Mouse (Mus musculus): ENCODE data around the gene Myl3.
A peak's percentile ranks its signal among the peaks of the same experiment; 100 is the strongest.

The Myl3 gene

GRCm38 (mm10) chr9:110772336-110772735 is 30.7 kb downstream of the Myl3 start:
- DNase-seq: no peak

GRCm38 (mm10) chr9:110774403-110775268 is 33.0 kb downstream of the Myl3 start:
- no peak for DNase-seq

- DNase-seq: no peak
Observed at GRCm38 (mm10) chr9:110775269-110776022, 33.8 kb downstream of the Myl3 start.

GRCm38 (mm10) chr9:110778100-110778499 is 36.4 kb downstream of the Myl3 start:
- no peak for DNase-seq

DNA sequence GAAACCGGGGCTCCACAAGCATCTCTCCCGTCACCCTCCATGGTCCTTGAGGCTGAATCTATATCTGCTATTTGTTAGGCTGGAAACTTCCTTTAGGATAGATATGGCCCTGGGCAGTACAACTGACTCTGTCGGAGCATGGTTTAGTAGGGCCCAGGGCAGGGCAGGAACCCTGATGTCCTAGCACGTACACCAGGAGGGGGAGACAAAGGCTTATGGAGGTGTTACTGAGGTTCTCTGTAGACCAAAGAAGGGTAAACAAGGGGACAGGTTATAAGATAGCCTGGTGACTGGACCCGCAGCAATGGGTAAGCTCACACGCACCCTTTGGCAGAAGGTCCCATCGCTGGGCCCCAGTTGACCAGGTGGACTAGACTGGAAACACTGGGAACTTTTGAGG is 36.9 kb downstream of the Myl3 start:
- no peak for DNase-seq

- DNase-seq: no peak
Observed at GRCm38 (mm10) chr9:110779242-110779913, 37.7 kb downstream of the Myl3 start.

GRCm38 (mm10) chr9:110781256-110781721 is 39.6 kb downstream of the Myl3 start:
- DNase-seq: peak; percentile 86

DNA sequence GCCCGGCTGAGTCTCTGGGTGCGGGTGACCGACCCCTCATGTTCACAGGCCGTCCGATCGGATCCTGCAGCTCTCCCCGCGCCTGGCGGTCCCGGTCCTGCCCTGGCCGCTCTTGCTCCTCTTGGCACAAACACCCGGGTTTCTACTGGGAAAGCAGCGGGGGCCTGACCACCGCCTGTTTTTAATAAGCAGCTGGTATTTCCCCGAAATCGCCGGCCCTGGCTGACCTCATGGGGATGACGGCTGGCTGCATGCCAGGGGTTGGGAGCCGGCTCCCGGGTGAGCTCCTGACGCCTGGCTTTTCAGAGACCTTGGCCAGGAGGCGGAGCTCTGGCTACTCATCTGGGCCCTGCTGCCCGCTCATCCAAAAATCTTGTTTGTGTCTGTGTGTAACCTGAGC is 40.1 kb downstream of the Myl3 start:
- peak; percentile 82 for DNase-seq

- no peak for DNase-seq
Observed at GRCm38 (mm10) chr9:110783611-110784010, 42.0 kb downstream of the Myl3 start.

- no peak for DNase-seq
Observed at GRCm38 (mm10) chr9:110788169-110788568, 46.5 kb downstream of the Myl3 start.

GRCm38 (mm10) chr9:110790462-110790861 is 48.8 kb downstream of the Myl3 start:
- DNase-seq: no peak

DNA sequence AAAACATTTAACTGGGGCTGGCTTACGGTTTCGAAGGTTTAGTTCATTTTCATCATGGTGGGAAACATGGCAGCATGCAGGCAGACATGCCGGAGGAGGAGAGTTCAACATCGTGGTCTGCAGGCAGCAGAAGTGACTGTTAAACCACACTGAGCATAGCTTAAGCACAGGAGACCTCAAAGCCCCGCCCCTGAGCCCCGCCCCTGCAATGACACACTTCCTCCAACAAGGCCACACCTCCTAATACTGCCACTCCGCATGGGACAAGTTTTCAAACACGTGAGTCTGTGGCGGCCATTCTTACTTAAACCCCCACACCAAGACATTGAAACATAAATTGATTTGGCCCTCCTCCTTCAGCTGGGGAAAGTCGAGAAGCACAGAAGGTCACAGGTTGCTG is 55.4 kb downstream of the Myl3 start:
- no peak for DNase-seq

DNA sequence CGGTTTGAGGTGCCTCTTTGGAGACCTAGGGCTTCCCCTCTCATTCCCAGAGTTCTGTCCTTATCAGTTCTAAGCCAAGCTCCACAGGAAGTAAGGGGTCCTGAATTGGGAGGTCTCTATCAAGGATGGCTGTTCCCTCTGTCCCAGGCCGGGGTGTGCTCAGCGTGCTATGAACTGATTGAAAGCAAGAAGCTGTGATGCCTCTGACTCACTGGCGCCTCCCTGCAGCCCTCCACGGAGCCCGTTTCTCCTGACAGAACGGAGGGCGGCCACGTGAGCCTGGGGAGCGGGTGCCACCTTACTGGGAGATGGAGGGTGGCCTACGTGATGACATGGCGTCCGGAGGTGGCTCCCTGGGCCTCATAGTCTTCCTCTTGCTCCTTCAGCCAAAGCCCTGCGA is 56.2 kb downstream of the Myl3 start, which contains the start of gene Prss42:
Prss42 (plus strand) TSS at position 301 of the 400 bp plus-strand sequence.
- DNase-seq: no peak

DNA sequence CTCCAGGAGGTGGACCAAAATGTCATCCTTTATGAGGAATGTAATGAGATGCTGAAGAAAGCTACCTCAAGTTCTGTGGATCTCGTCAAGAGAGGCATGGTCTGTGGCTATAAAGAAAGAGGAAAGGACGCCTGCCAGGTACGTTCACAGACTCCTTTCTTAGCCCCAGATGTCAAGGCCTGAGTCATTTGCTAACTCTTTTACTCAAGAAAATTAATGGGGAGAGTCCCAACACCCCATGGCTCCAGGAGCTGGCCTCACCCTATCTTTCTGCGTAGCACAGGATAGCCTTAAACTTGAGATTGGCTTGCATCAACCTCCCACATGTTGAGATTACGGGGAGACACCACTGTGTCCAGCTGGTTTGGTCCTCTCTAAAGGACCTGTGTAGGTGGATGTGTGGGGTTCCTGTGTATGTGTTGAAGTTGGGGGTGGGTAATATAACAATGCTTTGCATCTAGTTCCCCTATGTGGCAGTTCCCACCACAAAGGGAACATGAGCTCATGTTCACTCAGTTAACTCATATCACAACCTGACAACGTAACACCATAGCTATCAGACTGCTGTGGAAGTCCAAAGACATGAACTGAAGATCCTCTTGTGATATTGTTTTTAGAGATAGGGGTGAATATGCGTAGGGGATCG is 59.3 kb downstream of the Myl3 start:
- DNase-seq: no peak

- no peak for DNase-seq
Observed at GRCm38 (mm10) chr9:110803294-110803693, 61.6 kb downstream of the Myl3 start.

GRCm38 (mm10) chr9:110810051-110810450 is 68.4 kb downstream of the Myl3 start:
- DNase-seq: no peak

DNA sequence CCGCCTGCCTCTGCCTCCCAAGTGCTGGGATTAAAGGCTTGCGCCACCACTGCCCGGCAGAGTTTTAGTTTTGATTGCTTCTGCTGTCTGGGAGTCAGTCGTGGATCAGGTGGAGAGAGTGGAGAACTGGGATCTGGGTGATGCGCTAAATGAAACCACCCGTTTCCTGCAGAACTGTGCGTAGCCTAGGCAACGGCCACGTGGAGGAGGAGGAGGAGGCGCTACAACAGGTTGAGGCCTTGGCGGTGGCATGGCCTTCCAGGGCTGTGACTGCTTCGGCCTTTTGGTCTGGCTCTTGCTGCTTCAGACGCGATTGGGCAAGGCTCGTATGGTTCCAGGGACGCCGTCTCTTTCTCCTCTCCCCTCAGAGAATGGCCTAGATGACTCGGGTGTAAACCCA is 72.1 kb downstream of the Myl3 start, which contains the start of gene Prss44:
Prss44 (plus strand) TSS at position 206 of the 400 bp plus-strand sequence.
- DNase-seq: no peak
